Mouse (Mus musculus): ENCODE data around the gene Ccno. TPM values are rescaled to one million over a fixed set of nuclear protein-coding genes. Genes with fewer than 3 reads are reported as not detected.
"Not testable (repeated sequence)": the region's sequence is repeated elsewhere in the genome, so short reads cannot be mapped to it uniquely, and the experiment has no call there.

Gene Ccno
- total and polyA plus RNA-seq, 2 experiments from 2014 or later = 0.14 TPM; not detected in 1

GRCm38 (mm10) chr13:113000090-113000489, 12.5 kb downstream of the Ccno start:
- Histone ChIP-seq H3K27ac (ENCODE audit: low read depth) (no peak overlapping the region), H3K27me3 (ENCODE audit: control insufficient read depth, insufficient read depth, low read length) (peaks cover 53% of the 10 kb centered on the region)
- TF ChIP-seq CTCF (IDR thresholded peaks at IDR 0.05; ENCODE audit: low read depth) (no peak), EP300 (IDR thresholded peaks at IDR 0.05; ENCODE audit: low read depth) (no peak)

GRCm38 (mm10) chr13:113000576-113001318, 13.1 kb downstream of the Ccno start:
- ATAC-seq (ENCODE audit: insufficient read depth, low read depth) (no peak), DNase-seq (ENCODE audit: low spot score) (no peak)
- H3K36me3 ChIP-seq (replicated peaks; ENCODE audit: control insufficient read depth, insufficient read depth, low read length) = no peaks in the 10 kb centered on the region
- no peak overlapping the region for H3K4me2 ChIP-seq (ENCODE audit: low read depth, low read length)
- WGBS = 64% methylated on average over 9 of the region's 9 CpGs
- H3K9ac ChIP-seq (replicated peaks; ENCODE audit: low read depth, low read length) = no peak overlapping the region
- no peak overlapping the region for H3K27ac ChIP-seq (ENCODE audit: low read depth)
- no peak for TF ChIP-seq CTCF (IDR thresholded peaks at IDR 0.05; ENCODE audit: low read depth)
- peaks cover 48% of the 10 kb centered on the region for H3K27me3 ChIP-seq (ENCODE audit: control insufficient read depth, insufficient read depth, low read length)
- no peaks in the 10 kb centered on the region for H3K4me1 ChIP-seq (ENCODE audit: control insufficient read depth, insufficient read depth)
- H3K9me3 ChIP-seq (replicated peaks; ENCODE audit: control insufficient read depth, low read length) = no peaks in the 10 kb centered on the region
- no peak overlapping the region for H3K4me3 ChIP-seq (ENCODE audit: low read depth, low read length)

More at GRCm38 (mm10) chr13:113000090-113000489, 12.5 kb downstream of the Ccno start:
- no peak overlapping the region for H3K9ac ChIP-seq (replicated peaks; ENCODE audit: low read depth, low read length)
- H3K4me1 ChIP-seq (ENCODE audit: control insufficient read depth, insufficient read depth) = no peaks in the 10 kb centered on the region
- no peaks in the 10 kb centered on the region for H3K9me3 ChIP-seq (replicated peaks; ENCODE audit: control insufficient read depth, low read length)
- 75% methylated on average over 3 of the region's 3 CpGs for WGBS
- no peak for ATAC-seq (ENCODE audit: insufficient read depth, low read depth)
- no peak overlapping the region for H3K4me2 ChIP-seq (ENCODE audit: low read depth, low read length)
- H3K36me3 ChIP-seq (replicated peaks; ENCODE audit: control insufficient read depth, insufficient read depth, low read length) = no peaks in the 10 kb centered on the region
- no peak for DNase-seq (ENCODE audit: low spot score)
- no peak overlapping the region for H3K4me3 ChIP-seq (ENCODE audit: low read depth, low read length)

GRCm38 (mm10) chr13:113012683-113013082, 25.1 kb downstream of the Ccno start:
- 69% methylated on average over 6 of the region's 6 CpGs for WGBS
- TF ChIP-seq CTCF (IDR thresholded peaks at IDR 0.05; ENCODE audit: low read depth) (no peak), EP300 (IDR thresholded peaks at IDR 0.05; ENCODE audit: low read depth) (no peak)
- DNase-seq (ENCODE audit: low spot score) = no peak
- H3K4me2 ChIP-seq (ENCODE audit: low read depth, low read length) = peak overlapping the region; percentile 57
- peaks cover 6% of the 10 kb centered on the region for H3K4me1 ChIP-seq (ENCODE audit: control insufficient read depth, insufficient read depth)
- H3K9ac ChIP-seq (replicated peaks; ENCODE audit: low read depth, low read length) = no peak overlapping the region
- H3K4me3 ChIP-seq (ENCODE audit: low read depth, low read length) = peak overlapping the region; percentile 41
- no peak overlapping the region for H3K27ac ChIP-seq (ENCODE audit: low read depth)
- no peaks in the 10 kb centered on the region for H3K36me3 ChIP-seq (replicated peaks; ENCODE audit: control insufficient read depth, insufficient read depth, low read length)
- ATAC-seq (ENCODE audit: insufficient read depth, low read depth) = no peak; the same call in 1 of the 2 replicates
- no peaks in the 10 kb centered on the region for H3K9me3 ChIP-seq (replicated peaks; ENCODE audit: control insufficient read depth, low read length)
- H3K27me3 ChIP-seq (ENCODE audit: control insufficient read depth, insufficient read depth, low read length) = no peaks in the 10 kb centered on the region

- 24% methylated on average over 18 of the region's 20 CpGs for WGBS
- peak; percentile 33; the same call in 1 of the 2 replicates for ATAC-seq (ENCODE audit: insufficient read depth, low read depth)
- H3K4me3 ChIP-seq (ENCODE audit: low read depth, low read length) = peak overlapping the region; percentile 41
Measured at GRCm38 (mm10) chr13:113013174-113013953, 25.8 kb downstream of the Ccno start.

GRCm38 (mm10) chr13:113021521-113021920, 33.9 kb downstream of the Ccno start:
- Histone ChIP-seq H3K36me3 (replicated peaks; ENCODE audit: control insufficient read depth, insufficient read depth, low read length) (no peaks in the 10 kb centered on the region), H3K4me1 (ENCODE audit: control insufficient read depth, insufficient read depth) (no peaks in the 10 kb centered on the region), H3K4me3 (ENCODE audit: low read depth, low read length) (no peak overlapping the region), H3K4me2 (ENCODE audit: low read depth, low read length) (no peak overlapping the region), H3K27me3 (ENCODE audit: control insufficient read depth, insufficient read depth, low read length) (0 out of 2 replicates have a peak, but pooled peaks cover 4% of the 10 kb centered on the region), H3K9me3 (replicated peaks; ENCODE audit: control insufficient read depth, low read length) (no peaks in the 10 kb centered on the region), H3K27ac (ENCODE audit: low read depth) (no peak overlapping the region), H3K9ac (replicated peaks; ENCODE audit: low read depth, low read length) (no peak overlapping the region)
- 74% methylated on average over 2 of the region's 2 CpGs for WGBS
- ATAC-seq (ENCODE audit: insufficient read depth, low read depth) = no peak
- DNase-seq (ENCODE audit: low spot score) = no peak
- TF ChIP-seq CTCF (IDR thresholded peaks at IDR 0.05; ENCODE audit: low read depth) (no peak), EP300 (IDR thresholded peaks at IDR 0.05; ENCODE audit: low read depth) (no peak)

More at GRCm38 (mm10) chr13:113013174-113013953, 25.8 kb downstream of the Ccno start:
- peak overlapping the region; percentile 57 for H3K4me2 ChIP-seq (ENCODE audit: low read depth, low read length)
- H3K9ac ChIP-seq (replicated peaks; ENCODE audit: low read depth, low read length); H3K27me3 ChIP-seq (ENCODE audit: control insufficient read depth, insufficient read depth, low read length); H3K9me3 ChIP-seq (replicated peaks; ENCODE audit: control insufficient read depth, low read length); H3K36me3 ChIP-seq (replicated peaks; ENCODE audit: control insufficient read depth, insufficient read depth, low read length); H3K27ac ChIP-seq (ENCODE audit: low read depth); H3K4me1 ChIP-seq (ENCODE audit: control insufficient read depth, insufficient read depth): not testable (repeated sequence)
- peak; percentile 55 for DNase-seq (ENCODE audit: low spot score)

All from heart, postnatal 0 days (tissue).